Mouse (Mus musculus) heart, embryonic 16.5 days (tissue): ENCODE results near the gene Vps35. TPM values are rescaled to one million over a fixed set of nuclear protein-coding genes. Genes with fewer than 3 reads are reported as not detected.

ENCODE experiments used
- ATAC-seq: fragments of 200-750 bp; cut with Nextera tagmentation; replicated peaks from 2 replicates; pipeline ENCODE4 v1.8.0; 2017; ENCODE audit warnings: moderate number of reproducible peaks; ENCODE audit not compliant: insufficient read depth, low FRiP score; ENCODE audit errors: extremely low read depth
- H3K27ac ChIP-seq: fragments of 300-500 bp; sonication (generic); 2 replicates; pipeline ENCODE4 v1.5.1; 2014; ENCODE audit warnings: mild to moderate bottlenecking, low read length, control low read depth, moderate library complexity
- H3K27me3 ChIP-seq: fragments of 300-500 bp; sonication (generic); 2 replicates; pipeline ENCODE4 v1.6.1; 2014; ENCODE audit warnings: low read length, mixed read lengths; ENCODE audit not compliant: control insufficient read depth, insufficient read depth
- H3K36me3 ChIP-seq: fragments of 300-500 bp; sonication (generic); 2 replicates; pipeline ENCODE4 v1.6.1; 2014; ENCODE audit not compliant: control insufficient read depth, insufficient read depth
- H3K4me1 ChIP-seq: fragments of 300-500 bp; sonication (generic); 2 replicates; pipeline ENCODE4 v1.6.1; 2014; ENCODE audit warnings: low read length, mixed read lengths; ENCODE audit not compliant: control insufficient read depth, insufficient read depth
- H3K4me2 ChIP-seq: fragments of 300-500 bp; sonication (generic); 2 replicates; pipeline ENCODE4 v1.6.1; 2014; ENCODE audit warnings: low read depth, mild to moderate bottlenecking, control low read depth, low read length
- H3K4me3 ChIP-seq: fragments of 300-500 bp; sonication (generic); 2 replicates; pipeline ENCODE4 v1.5.1; 2014; ENCODE audit warnings: mild to moderate bottlenecking, control low read depth, low read length
- H3K9ac ChIP-seq: fragments of 300-500 bp; sonication (generic); 2 replicates; pipeline ENCODE4 v1.6.1; 2014; ENCODE audit warnings: low read length, control low read depth
- H3K9me3 ChIP-seq: fragments of 300-500 bp; sonication (generic); replicated peaks from 2 replicates; pipeline ENCODE4 v1.6.1; 2016; ENCODE audit warnings: low read length; ENCODE audit not compliant: control insufficient read depth
- WGBS: fragments of 180-500 bp; shearing (Covaris S2); extraction: QIAGEN DNeasy Blood & Tissue Kit; methylation state at CpG from one replicate; pipeline ENCODE4 v1.1.7; 2014; 5-methylcytosine and 5-hydroxymethylcytosine counted together
- polyA plus RNA-seq: library from polyadenylated mRNA; unstranded; fragments of >200 nt; fragmentation: Nextera tagmentation; extraction: Ambion mirVana; gene quantifications from 2 replicates; pipeline ENCODE4 v1.2.1, GENCODE M21; 2015

The Vps35 gene
- polyA plus RNA-seq, 1 experiment from 2014 or later = 119 TPM

DNA sequence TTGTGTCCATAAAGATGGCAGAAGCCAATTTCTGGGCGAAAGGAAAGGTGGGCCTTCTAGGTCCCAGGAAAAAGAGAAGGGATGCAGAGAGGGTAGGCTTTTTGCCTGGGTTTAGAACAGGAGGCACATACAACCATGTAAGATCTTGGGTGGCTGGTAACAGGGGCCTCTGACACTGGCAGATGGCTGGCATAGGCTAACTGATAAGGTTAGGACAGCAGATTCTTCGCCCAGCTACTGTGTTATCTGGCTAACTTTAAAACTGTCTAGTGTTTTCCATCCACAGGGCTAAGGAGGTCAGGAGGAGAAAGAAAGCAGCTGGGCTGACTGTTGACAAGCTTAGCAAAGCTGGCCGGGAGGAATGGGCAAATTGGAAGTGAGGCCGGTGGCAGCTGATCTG lies 18.9 kb upstream of the Vps35 start:
- H3K4me2 ChIP-seq = no peak overlapping the region
- peaks cover 3% of the 10 kb centered on the region; the same call in 1 of the 2 replicates for H3K4me1 ChIP-seq
- no peak overlapping the region for H3K9ac ChIP-seq
- 52% methylated on average over 4 of the region's 4 CpGs for WGBS
- H3K4me3 ChIP-seq = no peak overlapping the region
- ATAC-seq = no peak
- H3K9me3 ChIP-seq = peaks cover 6% of the 10 kb centered on the region; the same call in 1 of the 2 replicates
- H3K36me3 ChIP-seq = peaks cover 8% of the 10 kb centered on the region; the same call in 1 of the 2 replicates
- H3K27ac ChIP-seq = 0 out of 2 replicates have a peak overlapping the region, but pooled peaks have one; percentile 4
- H3K27me3 ChIP-seq = no peaks in the 10 kb centered on the region

DNA sequence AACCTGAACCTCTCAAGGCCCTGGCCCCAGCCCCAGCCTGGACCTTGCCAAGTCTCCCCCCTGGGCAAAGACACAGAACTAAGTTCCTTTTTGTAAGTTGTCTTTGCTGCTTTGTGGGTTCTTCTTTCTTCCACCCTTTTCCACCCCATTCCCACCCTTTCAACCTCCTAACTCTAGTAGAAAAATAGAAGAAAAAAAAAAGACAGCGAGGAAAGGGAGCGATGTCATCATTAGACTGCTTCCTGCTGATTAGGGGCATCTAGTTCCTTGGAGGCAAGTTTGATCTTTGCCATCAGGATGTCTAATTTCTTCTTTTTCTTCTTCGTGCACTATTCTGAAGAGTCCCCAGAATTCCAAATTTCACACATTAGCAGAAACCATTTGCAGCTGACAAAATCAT lies 13.4 kb upstream of the Vps35 start:
- Histone ChIP-seq H3K9me3 (peaks cover under 1% of the 10 kb centered on the region; the same call in 1 of the 2 replicates), H3K27me3 (no peaks in the 10 kb centered on the region), H3K4me3 (no peak overlapping the region), H3K4me1 (no peaks in the 10 kb centered on the region), H3K9ac (no peak overlapping the region), H3K27ac (no peak overlapping the region), H3K4me2 (no peak overlapping the region), H3K36me3 (peaks cover 10% of the 10 kb centered on the region; the same call in 1 of the 2 replicates)
- WGBS = 62% methylated on average over 3 of the region's 3 CpGs
- no peak for ATAC-seq

DNA sequence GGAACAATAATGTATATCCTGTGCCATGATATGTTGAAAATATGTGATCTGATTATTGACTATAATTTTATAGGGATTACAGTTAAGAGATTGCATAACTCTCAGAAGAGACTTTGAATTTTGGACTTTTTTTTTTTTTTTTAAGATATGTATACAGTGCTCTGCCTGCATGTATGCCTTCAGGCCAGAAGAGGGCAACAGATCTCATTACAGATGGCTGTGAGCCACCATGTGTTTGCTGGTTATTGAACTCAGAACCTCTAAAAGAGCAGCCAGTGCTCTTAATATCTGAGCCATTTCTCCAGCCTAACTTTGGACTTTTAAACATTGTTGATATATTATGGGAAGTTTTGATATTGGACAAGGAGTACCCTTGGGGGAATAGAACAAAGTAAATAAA lies 12.1 kb upstream of the Vps35 start:
- no peaks in the 10 kb centered on the region for H3K27me3 ChIP-seq
- no peak overlapping the region for H3K4me2 ChIP-seq
- H3K36me3 ChIP-seq = peaks cover 15% of the 10 kb centered on the region
- H3K4me3 ChIP-seq = no peak overlapping the region
- H3K4me1 ChIP-seq = no peaks in the 10 kb centered on the region
- H3K9me3 ChIP-seq = no peaks in the 10 kb centered on the region
- no peak overlapping the region for H3K9ac ChIP-seq
- no peak for ATAC-seq
- H3K27ac ChIP-seq = no peak overlapping the region

DNA sequence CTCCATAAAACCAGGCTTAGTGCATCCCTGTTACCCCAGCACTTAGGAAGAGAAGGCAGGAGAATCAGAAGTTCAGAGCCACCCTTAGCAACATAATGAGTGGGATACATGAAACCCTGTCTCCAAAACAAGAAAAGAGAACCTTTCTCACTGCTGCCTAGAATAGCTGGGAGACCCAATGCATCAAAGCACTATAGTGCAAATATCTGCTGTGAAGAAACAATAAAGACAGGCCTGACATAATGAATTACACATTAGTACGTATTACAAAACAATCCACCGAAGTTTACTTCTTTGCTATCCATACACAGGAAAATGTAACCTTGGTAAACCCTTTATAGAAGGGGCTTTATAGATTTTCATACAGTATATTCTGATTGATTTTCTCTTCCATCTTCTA lies 9.0 kb upstream of the Vps35 start:
- H3K9me3 ChIP-seq = no peaks in the 10 kb centered on the region
- no peak overlapping the region for H3K4me3 ChIP-seq
- no peak overlapping the region for H3K9ac ChIP-seq
- no peak overlapping the region for H3K27ac ChIP-seq
- H3K27me3 ChIP-seq = no peaks in the 10 kb centered on the region
- H3K4me1 ChIP-seq = no peaks in the 10 kb centered on the region
- no peak for ATAC-seq
- WGBS = 92% methylated on average over 2 of the region's 2 CpGs
- peaks cover 34% of the 10 kb centered on the region for H3K36me3 ChIP-seq
- no peak overlapping the region for H3K4me2 ChIP-seq

DNA sequence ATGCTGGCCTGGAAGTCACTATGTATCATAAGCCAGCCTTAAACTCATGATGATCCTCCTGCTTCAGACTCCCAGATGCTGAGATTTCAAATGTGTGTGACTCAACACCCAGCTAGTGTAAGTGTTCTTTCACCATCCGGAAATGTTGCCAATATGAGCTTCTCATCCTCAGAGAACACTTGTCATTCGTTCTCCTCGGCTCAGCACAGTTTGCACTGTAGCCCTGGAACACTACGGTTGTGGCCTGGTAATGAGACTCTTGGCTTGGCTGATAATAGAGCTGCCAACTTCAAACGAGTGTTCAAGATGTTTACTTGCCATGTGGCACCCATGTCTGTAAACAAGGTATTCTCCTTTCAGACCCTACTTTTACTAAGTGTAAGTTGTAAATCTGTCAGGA lies 3.9 kb upstream of the Vps35 start:
- Histone ChIP-seq H3K9ac (no peak overlapping the region), H3K27ac (no peak overlapping the region), H3K4me2 (no peak overlapping the region), H3K4me3 (no peak overlapping the region), H3K36me3 (peaks cover 38% of the 10 kb centered on the region), H3K4me1 (peaks cover 16% of the 10 kb centered on the region), H3K27me3 (no peaks in the 10 kb centered on the region), H3K9me3 (no peaks in the 10 kb centered on the region)
- 79% methylated on average over 5 of the region's 5 CpGs for WGBS
- no peak for ATAC-seq

DNA sequence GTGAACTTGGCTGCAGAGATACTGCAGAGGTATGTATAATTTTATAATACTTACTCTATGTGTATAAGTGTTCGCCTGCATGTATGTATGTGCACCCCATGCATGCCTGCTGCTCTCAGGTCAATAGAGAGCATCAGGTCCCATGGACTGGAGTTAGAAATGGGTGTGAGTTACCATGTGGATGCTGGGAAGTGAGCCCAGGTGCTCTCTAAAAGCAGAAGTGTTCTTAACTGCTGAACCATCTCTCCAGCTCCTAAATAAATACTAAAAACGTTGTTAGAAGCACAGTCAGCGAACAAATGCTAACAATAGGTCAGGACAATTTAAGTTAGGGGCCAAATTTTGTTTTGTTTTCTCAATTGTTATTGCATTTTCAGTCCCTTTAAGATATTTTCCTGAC lies 3.3 kb upstream of the Vps35 start:
- Histone ChIP-seq H3K4me1 (peaks cover 20% of the 10 kb centered on the region), H3K4me3 (no peak overlapping the region), H3K9me3 (no peaks in the 10 kb centered on the region), H3K27me3 (no peaks in the 10 kb centered on the region), H3K4me2 (no peak overlapping the region), H3K36me3 (peaks cover 32% of the 10 kb centered on the region), H3K27ac (no peak overlapping the region), H3K9ac (no peak overlapping the region)
- no peak for ATAC-seq
- 86% methylated on average over 3 of the region's 3 CpGs for WGBS

DNA sequence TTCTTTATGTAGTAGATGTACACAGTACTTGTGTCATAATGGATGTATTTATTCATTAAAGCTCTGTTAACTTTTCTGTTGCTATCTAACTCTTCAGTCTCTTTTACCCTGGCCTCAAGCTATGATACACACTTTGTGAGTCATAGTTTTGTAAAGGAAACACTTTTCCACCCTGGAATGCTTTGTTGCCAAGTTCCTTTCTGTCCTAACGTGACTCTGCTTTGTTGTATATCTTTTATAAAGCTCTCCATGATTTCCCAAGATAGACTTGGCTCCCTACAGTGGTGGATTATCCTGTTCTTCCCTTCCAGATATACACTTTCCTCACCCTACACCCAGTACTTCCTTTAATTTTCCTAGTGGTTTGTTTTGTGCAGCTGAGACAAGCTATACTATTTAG lies 2.3 kb upstream of the Vps35 start:
- H3K4me1 ChIP-seq = peaks cover 25% of the 10 kb centered on the region
- no peak overlapping the region for H3K27ac ChIP-seq
- H3K27me3 ChIP-seq = no peaks in the 10 kb centered on the region
- H3K9me3 ChIP-seq = no peaks in the 10 kb centered on the region
- ATAC-seq = no peak
- H3K9ac ChIP-seq = no peak overlapping the region
- 26% methylated on average over 1 of the region's 1 CpGs for WGBS
- H3K4me3 ChIP-seq = no peak overlapping the region
- peaks cover 28% of the 10 kb centered on the region for H3K36me3 ChIP-seq
- no peak overlapping the region for H3K4me2 ChIP-seq

DNA sequence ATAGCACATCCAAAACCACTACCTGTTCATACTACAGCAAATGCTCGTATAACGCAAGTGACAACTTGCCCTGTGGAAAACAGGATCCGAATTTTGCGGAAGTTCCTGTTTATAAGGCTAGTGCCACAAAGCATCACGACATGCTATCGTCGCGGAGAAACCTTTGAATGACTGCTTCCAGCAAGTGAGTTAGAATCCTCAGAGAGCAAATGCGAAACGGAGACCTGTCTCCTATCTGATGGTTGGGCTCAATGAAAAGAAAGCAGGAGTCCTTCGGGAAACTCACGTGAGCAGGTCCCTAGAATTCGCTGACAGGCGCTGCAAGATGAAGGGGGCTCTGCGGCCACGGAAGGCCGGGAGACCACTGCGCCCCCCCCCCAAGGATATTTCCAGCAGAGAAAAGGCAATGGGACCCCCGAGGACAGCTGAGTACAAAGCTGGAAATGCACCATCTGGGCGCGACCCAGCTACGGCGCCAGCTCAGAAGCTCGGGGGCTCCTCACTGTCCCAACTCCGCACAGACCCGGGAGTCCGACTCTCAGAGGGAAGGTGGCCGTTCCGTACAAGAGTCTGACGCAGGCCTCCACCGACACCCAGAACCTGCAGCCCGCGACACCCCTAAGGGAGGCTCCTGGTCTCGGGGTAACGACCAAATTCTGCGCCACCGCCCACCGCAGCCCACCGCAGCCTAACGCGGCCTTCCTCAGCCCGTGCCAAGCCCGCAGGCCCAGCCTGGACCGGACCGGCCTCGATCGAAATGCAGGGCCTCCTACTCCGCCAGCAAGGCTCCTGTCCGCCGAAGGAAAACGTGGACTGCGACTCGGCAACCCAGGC lies 785 bp downstream of the Vps35 start:
- peak; percentile 16 for ATAC-seq
- Histone ChIP-seq H3K27ac (peak overlapping the region; percentile 98), H3K27me3 (no peaks in the 10 kb centered on the region), H3K4me1 (peaks cover 25% of the 10 kb centered on the region), H3K9ac (peak overlapping the region; percentile 98), H3K4me2 (peak overlapping the region; percentile 66), H3K4me3 (peak overlapping the region; percentile 91), H3K9me3 (no peaks in the 10 kb centered on the region), H3K36me3 (peaks cover 12% of the 10 kb centered on the region)
- WGBS = under 1% methylated on average over 53 of the region's 53 CpGs

DNA sequence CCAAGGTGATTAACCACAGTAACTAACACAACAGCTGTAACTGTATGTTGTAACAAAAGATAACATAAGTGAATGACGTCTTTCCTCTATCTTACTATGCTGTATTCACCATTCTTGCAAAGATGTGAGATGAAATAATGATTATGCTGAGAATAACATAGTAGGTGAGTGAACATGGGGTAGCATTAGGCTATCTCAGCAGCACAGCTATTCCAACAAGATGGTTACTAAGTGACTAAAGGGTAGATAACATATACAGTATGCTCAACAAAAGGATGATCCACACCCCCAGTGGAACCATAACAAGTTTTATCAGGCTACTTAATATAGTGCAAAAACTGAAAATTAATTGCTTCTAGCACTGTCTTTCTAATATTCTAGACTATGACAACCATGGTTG lies 12.8 kb downstream of the Vps35 start:
- Histone ChIP-seq H3K36me3 (peaks cover 46% of the 10 kb centered on the region), H3K9ac (no peak overlapping the region), H3K27ac (no peak overlapping the region), H3K4me1 (no peaks in the 10 kb centered on the region), H3K27me3 (no peaks in the 10 kb centered on the region), H3K4me3 (no peak overlapping the region), H3K9me3 (no peaks in the 10 kb centered on the region), H3K4me2 (no peak overlapping the region)
- no peak for ATAC-seq
- WGBS = 77% methylated on average over 1 of the region's 1 CpGs
